Mouse (Mus musculus): Measurements from ENCODE around the gene Vps35l.

The Vps35l gene

DNA sequence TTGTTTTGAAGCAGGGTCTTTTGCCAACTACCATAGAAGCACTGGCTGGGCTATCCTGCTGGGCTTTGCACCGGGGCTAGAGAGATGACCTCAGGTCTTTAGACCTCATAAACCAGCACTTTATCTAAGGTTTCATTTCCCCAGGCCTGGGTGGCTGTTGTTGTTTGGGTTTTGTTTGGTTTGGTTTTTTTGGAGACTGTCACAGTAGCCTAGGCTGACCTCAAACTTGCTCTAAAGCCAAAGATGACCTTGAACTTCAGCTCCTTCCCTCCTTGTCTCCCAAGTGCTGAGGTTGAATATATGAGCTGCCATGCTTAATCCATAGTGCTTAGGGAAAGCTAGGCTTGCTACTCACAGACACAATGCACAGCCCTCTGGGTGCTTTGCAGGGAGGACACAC lies 79.6 kb downstream of the Vps35l start:
- no peak for DNase-seq (ENCODE audit: low read depth)

DNA sequence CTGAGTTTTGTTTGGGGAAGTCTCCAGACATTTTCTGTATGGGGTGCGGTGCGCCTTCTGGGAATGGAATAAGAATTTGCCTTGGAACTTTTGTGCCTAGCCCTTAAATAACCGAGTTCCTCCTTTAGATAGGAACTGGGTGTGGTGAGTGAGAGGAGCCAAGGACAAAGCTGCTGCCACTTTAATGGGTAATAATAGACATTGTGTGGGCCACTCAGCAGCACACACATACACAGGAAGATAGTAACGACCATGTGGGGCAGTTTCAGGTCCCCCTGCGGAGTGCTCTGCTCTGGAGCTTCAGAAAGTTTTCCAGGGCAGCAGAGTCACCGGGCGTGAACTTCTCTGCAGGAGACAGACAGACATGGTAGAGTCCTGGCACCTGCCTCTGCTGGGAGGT lies 81.3 kb downstream of the Vps35l start:
- DNase-seq (ENCODE audit: low read depth): no peak

DNA sequence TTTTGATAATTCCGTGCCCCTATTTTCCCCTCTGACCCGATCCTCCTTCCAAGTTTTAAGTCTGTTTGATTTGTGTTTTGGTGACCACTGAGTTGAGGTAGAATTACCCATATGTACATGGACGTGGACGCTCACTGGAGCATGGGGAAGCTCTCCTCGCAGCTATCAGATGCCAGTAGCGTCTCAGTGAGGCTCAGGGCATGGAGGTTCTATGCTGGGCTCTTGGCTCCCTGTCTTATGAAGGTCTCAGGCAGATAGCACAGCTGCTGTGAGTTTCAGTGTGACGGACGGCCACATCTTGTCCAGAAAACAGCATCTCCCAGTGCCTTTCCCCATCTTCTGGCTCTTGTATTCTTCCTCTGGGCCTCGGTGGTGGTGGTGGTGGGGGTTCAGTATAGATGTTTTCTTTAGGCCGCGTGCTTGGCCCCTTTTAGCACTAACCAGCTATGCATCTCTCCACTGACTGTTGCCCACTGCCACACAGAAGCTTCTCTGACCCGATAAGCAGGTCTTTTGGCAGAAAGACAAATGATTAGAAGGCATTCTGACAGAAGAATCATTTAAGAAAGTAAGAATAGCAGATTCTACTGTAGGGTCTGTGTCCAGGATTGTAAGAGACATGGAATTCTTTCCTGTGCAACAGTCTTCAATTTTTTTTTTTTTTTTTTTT lies 82.0 kb downstream of the Vps35l start:
- DNase-seq (ENCODE audit: low read depth): no peak

DNA sequence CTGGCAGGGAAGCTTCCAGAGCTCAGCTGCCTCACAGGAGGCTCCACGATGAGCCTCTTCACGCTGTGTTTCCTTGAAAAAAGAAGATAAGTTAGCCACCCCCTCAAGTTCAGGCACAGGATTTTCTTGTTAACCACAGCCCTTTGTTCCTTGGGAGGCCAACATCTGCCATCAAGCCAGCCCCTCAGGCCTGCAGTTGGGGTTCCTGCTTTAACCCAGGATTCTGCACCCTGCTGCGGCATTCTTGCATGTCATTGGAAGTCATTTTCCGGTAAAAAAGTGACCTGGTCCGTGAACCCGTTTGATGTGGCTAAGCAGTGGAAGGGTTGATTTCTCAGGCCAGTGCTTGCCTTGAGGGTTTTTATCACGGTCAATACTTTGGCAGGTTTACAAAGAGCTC lies 84.4 kb downstream of the Vps35l start:
- DNase-seq (ENCODE audit: low read depth): no peak

DNA sequence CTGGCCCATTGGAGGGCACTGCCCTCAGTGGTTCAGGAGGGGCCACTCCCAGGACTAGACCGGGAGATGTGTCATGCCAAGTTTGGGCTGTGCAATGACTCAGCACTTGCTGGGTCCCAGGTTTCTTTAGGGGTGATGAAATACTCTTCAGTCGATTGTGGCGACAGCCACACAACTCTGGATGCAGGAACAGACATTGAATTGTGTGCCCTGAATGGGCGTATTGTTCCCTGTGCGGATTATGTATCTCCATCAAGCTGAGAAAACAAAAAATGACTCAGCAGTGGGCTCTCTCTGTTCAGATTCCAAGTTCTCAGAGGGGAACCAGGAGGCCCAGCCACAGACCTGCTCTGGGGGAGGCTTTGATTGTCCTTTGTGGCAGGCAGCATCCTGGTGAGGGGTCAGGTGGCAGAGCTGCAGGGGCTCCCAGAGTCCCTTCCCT lies 88.0 kb downstream of the Vps35l start:
- DNase-seq (ENCODE audit: low read depth): peak; percentile 89

DNA sequence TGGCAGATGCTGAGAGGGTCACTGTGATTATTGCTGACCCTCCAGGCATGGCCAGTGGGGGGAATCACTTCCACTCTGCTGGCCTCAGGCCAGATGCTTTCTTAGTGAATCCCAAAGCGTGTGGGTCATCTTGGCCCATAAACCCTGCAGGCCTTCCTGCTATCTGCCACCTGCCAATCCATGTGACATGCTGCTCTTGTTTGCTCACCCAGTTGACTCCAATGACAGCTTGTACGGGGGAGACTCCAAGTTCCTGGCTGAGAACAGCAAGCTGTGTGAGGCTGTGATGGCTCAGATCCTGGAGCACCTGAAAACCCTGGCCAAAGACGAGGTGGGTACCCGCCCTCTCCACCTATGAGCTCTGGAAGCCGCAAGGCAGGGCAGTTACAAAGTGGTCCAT lies 97.9 kb downstream of the Vps35l start:
- no peak for DNase-seq (ENCODE audit: low read depth)

DNA sequence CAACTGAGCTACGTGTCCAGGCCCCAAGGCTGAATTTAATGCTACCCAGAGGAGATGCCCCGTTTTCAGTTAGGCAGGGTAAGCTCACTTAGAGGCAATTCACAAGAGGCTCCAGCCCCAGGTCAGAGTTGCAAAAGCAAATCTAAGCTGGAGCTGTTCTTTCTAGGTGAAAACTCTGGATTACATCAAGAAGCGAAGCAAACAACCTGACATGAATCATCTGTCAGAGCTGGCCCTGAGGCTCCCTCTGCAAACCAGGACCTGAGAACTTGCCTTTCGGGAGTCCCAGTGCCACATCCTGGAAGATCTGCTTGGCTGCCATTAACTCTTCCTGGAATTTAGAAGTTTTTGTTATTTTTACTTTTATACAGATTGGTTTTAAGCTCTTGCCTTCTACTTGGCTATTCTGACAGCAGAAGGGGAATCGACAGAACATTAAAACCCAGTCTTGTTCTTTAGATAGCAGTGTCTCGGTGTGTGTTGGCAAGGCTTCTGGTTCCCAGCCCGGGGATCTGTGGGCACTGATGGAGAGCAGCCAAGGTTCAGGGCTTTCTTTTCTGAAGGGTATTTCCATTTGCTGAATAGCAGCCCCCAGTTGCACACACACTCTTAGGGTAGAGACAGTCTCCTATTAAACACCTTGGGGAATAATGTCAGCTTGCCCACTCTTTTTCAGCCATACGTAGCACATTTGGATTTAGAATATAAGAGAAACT lies 101.2 kb downstream of the Vps35l start:
- no peak for DNase-seq (ENCODE audit: low read depth)

DNA sequence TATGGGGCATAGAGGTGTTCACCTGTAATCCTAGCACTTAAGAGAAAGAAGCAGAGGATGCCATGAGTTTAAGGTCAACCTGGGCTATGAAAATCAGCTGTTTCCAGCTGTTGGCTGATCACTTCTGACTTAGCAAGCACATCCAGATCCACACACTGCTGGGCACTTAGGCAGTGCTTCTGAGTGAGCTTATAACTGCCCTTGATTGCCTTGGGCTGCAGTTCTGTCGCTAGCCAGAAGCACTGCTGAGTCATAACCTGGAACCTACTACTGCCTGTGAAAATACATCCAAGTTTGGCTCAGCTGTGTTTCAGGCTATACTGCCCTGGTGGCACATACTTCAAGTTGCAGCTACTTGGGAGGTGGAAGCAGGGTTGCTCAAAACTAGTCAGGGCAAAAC lies 101.8 kb downstream of the Vps35l start:
- DNase-seq (ENCODE audit: low read depth): peak; percentile 60

DNA sequence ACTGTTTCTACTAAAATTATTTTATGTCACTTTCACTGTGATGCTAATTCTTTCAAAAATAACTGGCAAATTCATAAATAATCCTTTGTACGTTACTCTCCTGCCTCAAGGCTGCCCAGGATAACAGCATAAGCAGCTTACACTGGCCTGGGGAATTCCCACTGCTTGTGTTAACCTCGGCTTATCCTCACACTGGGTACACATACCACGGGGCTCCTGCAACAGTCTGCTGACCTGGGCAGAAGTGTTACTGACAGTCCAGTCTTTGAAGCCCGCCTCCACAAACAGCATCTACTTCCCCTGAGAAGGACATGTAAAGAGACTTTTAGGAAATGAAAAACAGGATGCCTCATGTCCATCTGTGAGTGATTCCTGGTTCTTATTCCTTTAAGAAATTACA lies 102.9 kb downstream of the Vps35l start:
- DNase-seq (ENCODE audit: low read depth): no peak

DNA sequence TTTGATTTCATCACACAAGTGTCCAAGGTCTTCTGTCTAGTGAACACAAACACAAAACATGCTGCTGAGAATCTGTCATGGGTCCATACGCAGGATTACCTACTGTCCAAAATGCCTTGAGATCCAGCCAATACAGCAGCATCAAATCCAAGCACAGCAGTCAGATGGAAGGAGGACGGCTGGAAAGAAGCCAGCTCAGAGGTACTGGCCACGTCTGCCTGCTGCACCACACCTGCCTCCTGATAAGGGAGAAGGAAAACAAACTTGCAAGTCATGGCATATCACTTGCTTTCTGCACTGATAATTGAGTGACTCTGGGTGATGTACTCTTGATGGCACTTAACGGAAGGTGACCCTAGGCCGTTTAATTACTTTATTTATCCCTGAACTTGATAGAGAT lies 105.1 kb downstream of the Vps35l start:
- no peak for DNase-seq (ENCODE audit: low read depth)

DNA sequence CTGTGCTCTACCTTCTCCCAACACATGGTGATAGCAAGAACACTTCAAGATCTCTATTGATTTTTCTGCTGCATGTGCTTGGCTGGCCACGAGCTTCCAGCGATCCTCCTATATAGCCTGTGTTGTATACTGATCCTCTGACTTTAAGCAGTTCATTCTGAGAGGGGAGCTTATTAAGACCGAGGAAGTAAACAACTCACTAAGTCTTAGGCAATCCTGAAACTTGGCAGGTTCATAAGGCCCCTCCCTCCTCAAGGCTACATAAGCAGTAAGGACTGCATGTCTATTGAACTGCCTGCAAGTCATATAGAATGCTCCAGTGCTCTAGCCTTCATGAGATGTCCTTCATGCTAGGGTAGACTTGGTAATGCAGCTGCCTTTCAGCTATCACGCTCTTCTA lies 106.3 kb downstream of the Vps35l start:
- no peak for DNase-seq (ENCODE audit: low read depth)

DNA sequence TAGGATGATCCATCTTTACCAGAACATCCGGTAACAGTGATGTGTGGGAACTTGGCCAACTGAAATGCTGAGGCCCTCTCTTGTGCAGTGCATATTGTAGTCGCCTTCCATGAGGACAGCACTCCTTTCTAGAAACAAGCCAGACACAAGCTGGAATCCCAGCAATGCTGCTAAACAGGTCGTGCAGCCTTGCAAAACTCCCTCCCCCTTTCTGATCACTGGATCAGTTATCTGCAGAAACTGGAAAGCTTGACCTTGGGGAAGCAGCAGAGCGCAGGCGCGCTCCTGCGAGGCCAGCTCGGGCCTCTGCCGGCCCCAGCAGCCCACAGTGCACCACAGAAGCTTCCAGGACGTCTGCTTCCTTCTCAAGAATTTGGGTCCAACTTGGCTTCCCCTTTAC lies 108.8 kb downstream of the Vps35l start:
- DNase-seq (ENCODE audit: low read depth): no peak

DNA sequence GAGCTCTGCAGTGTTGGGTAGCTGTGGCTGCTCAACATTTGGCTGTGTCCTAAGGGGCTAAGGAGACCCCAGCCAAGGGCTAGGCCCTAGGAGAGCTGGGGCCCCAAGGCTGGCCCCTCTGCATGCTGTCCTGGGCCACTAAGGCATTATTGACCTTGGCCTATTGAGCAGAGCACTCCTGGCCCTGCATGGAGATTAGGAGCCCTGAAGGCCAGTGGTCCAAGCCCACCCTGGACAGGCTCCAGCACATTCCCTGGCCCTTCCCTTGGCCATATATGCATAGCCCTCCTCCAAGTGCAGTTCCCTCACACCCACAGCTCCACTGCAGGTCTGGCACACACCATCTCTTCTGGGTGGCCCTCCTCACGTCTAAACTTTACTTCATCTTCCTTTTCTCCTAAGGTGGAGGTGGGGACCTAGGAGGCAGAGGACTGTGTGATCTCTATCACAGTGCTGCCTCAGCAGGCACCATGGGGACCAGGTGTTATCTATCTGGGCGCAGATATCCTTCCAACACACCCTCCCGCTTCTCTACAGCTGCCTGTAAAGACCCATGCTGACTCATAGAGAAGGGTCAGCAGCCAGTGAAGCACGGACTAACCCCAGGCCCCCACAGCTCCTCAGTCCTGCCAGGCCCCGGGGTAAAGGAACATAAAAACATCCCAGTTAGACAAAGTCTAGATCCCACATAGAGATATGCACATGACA lies 109.7 kb downstream of the Vps35l start:
- DNase-seq (ENCODE audit: low read depth): no peak

DNA sequence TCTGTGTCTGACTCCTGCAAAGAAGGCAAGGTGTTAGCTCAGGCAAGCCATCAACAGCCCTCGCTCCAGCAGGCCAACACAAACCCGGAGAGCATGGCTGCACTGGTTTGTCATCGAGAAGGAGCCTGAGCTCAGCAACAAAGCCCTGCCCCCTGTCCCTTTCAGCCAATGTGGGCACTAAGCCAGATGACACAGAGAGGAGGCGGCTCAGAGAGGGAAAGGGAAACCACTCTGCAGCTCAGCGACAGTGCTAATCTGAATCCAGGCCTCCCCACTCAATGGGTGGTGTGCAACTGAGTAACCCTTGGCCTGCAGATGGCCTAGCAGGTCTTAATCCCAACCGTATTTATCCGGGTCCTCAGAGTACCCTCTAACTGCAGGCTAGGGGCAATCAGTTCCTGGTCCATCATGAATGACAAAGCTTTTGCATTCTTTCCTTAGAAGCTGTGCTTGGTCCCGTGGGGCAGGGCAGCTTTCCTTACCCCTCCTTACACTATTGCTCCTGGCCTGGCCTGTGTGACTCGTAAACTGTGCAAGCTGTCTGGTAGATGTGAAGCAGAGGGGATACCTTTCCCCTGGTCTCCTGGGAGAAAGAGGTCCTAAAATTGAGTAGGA lies 110.8 kb downstream of the Vps35l start:
- DNase-seq (ENCODE audit: low read depth): no peak

DNA sequence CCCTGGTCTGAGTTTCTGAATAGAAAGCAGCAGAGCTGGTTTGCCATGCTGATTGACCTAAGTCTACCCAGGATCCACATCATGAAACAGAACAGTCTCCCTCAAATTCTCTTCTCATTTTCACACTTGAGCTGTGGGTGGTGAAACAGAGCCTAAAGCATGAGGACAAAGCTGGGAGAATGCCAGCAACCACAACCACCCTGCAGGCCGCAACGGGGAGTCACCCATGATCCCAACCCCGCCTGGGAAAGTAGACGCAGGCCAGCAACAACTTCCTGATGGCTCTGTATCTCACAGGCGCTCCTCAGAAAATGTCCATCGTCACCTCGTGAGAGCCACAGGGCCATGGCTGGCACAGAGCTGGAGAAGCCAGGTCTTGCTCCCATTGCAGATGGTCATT lies 111.5 kb downstream of the Vps35l start:
- DNase-seq (ENCODE audit: low read depth): no peak

DNA sequence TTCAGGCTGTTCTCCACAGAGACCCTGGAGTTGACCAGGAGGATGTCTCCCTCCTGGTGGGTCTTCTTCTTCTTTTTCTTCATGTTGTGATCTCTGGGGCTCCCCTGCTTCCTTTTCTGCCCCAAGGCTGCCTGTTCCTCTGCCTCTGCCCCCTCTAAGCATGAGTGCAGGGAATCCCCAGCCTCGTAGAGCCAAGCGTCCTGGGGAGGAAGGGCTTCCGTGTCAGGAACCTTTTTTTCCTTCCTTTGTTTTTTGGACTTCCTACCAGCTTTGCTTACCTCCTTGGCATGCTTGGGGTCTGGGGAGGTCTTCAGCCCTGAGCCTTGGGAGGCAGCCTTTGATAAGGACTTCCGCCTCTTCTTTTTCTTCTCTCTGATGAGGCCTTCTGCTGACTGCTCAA lies 112.6 kb downstream of the Vps35l start:
- DNase-seq (ENCODE audit: low read depth): no peak

DNA sequence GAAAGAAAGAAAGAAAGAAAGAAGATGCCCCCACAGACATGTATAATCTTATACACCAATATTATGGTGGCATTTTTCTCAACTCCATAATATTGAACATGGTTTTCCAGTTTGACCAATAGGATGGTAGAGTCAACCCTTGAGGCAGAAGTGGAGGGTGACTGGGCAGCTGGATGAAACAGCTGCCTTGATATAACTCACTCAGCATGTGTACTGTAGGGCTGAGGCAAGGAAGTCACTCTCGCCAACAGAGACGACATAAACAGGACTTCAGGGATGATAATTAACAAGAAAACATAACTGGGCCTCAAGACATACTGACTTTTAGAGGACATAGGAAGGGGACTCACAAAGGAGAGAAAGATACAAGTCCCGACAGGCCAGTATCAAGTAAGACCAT lies 114.6 kb downstream of the Vps35l start:
- DNase-seq (ENCODE audit: low read depth): no peak

DNA sequence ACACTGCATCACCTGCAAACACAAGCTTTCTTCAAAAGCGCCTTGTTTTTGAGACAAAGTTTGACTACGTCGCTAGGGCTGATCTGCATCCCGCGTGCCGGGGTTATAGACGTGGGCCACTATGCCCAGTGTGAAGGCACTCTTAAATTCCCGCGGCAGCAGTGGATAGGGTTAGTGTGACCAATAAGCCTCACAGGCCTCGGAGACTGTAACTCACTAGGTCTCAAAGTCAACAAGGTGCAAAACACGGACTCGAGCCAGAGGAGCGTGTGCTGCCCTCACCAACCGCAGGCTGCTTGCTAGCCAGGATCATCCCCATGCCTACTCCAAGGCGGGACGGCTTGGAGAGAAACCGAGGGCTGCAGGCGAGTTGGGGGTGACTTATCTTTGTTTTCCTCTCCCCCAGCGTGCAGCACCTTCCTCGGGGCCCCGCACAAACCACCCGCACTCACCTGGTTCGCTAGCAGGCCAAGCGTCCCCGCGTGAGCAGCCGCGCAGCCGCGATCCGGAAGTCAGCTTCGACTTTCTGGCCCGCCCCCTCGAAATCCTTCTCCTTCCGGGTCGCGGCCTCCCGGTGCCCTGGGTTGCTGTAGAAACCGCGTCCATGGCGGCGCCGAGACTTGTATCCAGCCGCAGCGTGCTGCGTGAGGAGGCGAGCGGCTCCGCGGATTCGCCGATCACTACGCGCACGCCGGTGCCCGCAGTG lies 115.3 kb downstream of the Vps35l start, which contains the start of gene Iqck:
Gene Iqck (plus strand): TSS at position 582 of the 706 bp plus-strand sequence.
- DNase-seq (ENCODE audit: low read depth): peak; percentile 70

DNA sequence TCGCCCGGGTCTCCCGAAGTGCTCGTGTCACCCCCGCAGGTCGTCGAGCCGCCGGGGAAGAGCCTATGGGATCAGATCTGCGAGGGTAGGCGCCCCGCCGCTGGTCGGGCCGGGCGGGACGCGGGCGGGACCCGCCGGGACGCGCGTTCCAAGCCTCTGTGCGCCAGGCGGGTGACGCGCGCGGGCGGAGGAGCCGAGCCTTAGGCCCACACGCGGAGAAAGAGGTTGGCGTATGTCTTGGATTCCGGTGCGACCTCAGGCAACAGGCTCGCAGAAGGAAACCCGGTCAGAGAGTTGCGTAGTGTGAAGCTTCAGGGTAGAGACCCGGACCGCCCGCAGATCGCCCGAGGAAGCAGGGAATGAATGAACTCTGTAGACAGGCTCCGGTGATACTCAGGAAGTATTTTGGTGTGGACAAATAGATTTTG lies 115.9 kb downstream of the Vps35l start, which contains the start of gene Knop1:
Gene Knop1 (minus strand): TSS at position 378 of the 428 bp plus-strand sequence.
- DNase-seq (ENCODE audit: low read depth): no peak

DNA sequence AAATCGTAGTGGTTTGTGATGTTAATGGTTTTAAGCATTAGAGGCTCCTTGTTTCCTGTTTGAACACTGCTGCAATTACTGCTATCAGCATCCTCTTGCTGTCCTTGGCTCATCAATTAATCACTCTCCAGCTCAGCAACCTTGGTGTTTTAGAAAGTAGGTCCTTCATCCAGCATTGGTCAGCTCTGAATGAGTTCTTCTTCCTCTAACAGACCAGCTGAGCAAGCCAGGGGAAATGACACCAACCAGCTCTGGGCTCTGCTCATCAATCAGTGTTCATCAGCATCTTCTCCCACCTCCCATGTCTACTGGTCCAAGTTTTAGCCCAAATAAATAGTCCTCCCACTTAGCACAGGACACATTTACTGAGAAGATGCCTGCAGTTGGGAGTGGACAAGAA lies 118.6 kb downstream of the Vps35l start:
- no peak for DNase-seq (ENCODE audit: low read depth)

DNA sequence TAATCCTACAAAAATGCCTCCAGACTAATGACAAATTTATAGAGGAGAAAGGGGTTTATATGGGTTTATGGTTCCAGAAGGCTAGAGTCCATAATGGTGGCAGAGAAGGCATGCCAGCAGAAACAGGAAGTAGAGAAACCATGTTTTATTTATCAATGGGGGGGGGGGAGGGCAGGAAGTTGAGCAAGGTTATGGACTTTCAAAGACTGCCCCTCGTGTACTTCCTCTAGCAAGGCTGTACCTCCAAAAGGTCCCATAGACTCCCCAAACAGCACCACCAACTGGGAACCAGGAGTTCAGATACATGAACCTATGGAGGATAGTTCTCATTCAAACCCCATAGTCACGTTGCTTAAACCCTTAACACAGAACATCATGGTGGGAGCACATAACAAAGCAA lies 125.3 kb downstream of the Vps35l start:
- DNase-seq (ENCODE audit: low read depth): no peak

DNA sequence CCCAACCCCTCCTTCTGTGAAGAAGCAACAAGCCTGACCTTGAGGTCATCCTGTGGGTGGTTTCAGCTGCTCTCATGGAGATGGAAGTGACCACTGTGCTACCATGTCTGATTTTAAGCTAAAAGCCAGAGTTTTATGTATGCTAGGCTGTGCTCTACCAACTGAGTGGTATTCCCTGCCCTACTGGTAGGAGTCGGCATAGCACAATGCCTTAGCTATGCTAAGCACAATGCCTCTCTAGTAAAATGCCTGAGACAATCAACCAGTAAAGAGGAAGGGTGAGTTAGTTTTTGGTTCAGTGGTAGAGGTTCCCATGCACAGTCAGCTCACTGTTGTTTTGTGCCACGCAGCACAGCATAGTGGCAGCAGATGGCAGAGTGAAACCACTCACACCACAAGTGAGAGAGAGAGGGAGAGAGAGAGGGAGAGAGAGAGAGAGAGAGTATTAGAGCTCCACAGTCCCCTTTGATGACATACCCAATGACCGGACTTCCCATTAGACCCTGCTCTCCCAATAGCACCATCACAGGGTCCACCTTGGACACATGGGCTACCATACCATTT lies 139.5 kb downstream of the Vps35l start:
- DNase-seq (ENCODE audit: low read depth): no peak
